Mouse (Mus musculus): ENCODE data around the gene Grxcr1.

Gene Grxcr1

GRCm38 (mm10) chr5:68031744-68032143, at the start of gene Grxcr1:
TSS of gene Grxcr1 (plus strand) at chr5:68031835.
- no peak for DNase-seq (ENCODE audit: low read depth, low spot score)

GRCm38 (mm10) chr5:67981946-67982526, 49.6 kb upstream of the Grxcr1 start:
- no peak for DNase-seq (ENCODE audit: low read depth, low spot score)

DNA sequence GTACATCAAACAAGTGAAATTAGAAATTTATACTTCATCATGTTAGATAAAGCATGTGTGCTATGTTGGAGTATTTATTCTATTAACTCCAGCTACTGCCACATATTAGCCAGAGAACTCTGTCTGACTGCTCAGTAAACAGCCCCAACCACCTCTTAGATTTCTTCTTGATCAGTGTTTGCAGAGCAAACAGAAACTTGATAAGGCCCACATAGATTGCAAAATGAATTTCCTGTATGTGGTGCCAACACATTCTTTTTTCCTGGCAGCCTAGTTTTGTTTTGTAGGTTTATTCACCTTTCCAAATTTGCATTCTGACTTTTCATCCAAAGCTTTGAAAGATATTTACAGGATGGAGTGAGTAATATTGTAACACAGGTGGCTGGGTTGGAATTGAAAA, 41.2 kb upstream of the Grxcr1 start:
- DNase-seq (ENCODE audit: low read depth, low spot score): no peak

GRCm38 (mm10) chr5:68002611-68003010, 29.0 kb upstream of the Grxcr1 start:
- no peak for DNase-seq (ENCODE audit: low read depth, low spot score)

- no peak for DNase-seq (ENCODE audit: low read depth, low spot score)
Observed at GRCm38 (mm10) chr5:68003904-68004303, 27.7 kb upstream of the Grxcr1 start.

- no peak for DNase-seq (ENCODE audit: low read depth, low spot score)
Observed at GRCm38 (mm10) chr5:68004419-68004818, 27.2 kb upstream of the Grxcr1 start.

- no peak for DNase-seq (ENCODE audit: low read depth, low spot score)
Observed at GRCm38 (mm10) chr5:68007074-68007473, 24.6 kb upstream of the Grxcr1 start.

GRCm38 (mm10) chr5:68011569-68011968, 20.1 kb upstream of the Grxcr1 start:
- DNase-seq (ENCODE audit: low read depth, low spot score): no peak

- peak; percentile 77 for DNase-seq (ENCODE audit: low read depth, low spot score)
Observed at GRCm38 (mm10) chr5:68012618-68013017, 19.0 kb upstream of the Grxcr1 start.

GRCm38 (mm10) chr5:68020870-68021269, 10.8 kb upstream of the Grxcr1 start:
- no peak for DNase-seq (ENCODE audit: low read depth, low spot score)

DNA sequence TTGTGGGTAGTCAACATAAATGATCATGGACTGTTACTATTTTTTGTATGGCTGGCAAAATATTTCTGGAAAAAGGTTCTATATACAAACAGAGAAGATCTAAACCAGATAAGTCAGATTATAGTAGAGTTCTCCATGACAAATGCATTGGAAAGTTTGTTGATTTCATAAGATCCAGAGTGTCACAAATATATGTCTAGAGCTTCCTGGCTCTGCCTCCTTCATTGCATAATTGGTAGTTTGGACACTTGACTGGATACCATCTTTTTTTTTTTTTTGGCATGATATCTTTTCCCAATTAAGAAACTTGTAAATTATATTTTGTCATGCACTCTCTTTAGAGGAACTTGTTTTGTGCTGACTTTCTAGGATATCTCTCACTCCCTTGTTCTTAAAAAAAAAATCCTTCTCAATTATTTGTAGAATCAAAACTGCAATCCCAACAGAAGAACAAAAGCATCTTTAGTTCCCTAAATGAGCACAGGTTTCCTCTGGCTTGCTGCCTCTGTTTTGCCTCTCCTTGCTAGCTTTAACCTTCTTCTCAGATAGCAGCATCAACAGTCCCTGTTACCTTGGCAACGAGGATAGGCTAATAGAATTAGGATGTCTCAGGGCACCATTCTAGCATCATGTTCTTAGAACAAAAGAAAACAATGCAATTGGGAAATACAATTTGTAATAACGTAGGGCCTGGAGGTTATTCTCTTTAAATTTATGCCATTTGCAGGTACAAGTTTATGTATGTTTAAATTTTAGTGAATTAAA, 4.8 kb upstream of the Grxcr1 start:
- DNase-seq (ENCODE audit: low read depth, low spot score): no peak

- DNase-seq (ENCODE audit: low read depth, low spot score): no peak
Observed at GRCm38 (mm10) chr5:68027474-68027873, 4.2 kb upstream of the Grxcr1 start.

DNA sequence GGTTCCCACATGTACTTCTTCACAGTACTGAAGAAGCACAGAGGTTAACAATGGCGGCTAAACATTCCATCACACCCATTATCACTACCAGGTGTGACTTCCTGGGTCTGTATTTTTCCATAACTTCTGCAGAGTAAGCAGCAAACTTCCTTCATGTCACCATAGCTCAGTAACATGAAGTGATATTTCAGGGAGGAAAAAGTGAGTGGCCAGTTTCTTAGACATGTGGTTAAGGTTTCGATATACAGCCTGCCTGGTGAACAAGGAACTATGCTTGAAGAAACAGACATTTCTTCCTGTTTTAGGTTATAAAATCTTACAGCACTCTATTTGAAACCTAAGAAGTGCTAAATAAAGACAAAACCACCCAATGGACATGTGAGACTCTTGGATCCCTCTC, 1.7 kb downstream of the Grxcr1 start:
- no peak for DNase-seq (ENCODE audit: low read depth, low spot score)

DNA sequence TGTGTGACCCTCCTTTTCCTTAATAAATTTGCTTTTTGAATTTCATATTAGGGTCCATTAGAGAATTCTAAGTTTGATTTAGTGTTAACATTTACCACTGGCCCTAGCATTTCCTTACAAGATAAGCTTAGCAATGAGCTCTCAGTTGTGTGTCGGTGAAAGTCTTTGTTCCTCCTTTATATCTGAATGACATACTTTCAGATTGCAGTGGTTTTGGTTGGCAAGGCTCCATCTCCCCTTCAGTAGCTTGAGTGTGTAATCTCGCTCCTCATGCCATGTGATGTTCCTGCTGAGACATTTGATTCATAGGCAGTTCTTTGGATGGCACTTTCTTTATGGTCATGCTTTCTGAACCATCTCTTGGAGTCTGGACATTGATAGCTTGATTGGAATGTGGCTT, 7.4 kb downstream of the Grxcr1 start:
- no peak for DNase-seq (ENCODE audit: low read depth, low spot score)

DNA sequence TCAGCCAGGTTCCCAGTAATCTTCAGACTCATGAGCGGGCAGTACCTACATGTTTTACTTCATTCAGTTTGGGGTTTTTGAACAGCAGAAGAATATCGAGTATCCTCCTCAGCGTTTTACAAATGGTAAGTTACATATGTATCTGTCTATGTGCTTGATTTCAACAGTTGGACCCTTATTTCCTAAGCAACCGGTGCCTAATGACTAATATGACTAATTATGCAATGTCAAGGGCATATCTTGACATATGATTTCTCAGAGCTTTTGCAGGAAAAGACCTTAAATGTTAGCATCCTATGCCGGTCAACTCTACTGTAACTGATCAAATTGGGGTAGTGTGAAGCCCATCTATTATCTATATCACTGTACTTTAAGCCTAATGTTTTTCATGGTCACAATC, 11.7 kb downstream of the Grxcr1 start:
- DNase-seq (ENCODE audit: low read depth, low spot score): no peak

- no peak for DNase-seq (ENCODE audit: low read depth, low spot score)
Observed at GRCm38 (mm10) chr5:68048783-68049182, 17.1 kb downstream of the Grxcr1 start.

- no peak for DNase-seq (ENCODE audit: low read depth, low spot score)
Observed at GRCm38 (mm10) chr5:68049536-68049935, 17.9 kb downstream of the Grxcr1 start.

DNA sequence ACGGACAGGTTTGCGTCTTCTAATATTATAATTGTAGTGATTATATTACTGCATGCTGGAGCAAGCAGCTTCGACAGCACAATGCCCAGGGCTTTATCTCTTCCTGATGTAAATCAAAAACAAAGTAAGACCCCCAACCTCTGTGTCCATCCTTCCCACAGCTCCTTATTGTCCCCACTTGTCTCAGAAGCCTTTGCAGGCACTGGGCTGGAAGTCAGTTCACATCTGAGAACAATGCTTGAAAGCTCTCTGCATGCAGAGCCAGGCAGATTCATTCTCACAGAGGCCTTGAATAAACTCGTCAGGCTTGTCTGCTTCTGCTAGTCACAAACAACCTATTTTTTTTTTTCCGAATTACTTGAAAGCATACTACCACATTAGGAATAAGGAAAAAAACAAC, 19.5 kb downstream of the Grxcr1 start:
- DNase-seq (ENCODE audit: low read depth, low spot score): no peak

DNA sequence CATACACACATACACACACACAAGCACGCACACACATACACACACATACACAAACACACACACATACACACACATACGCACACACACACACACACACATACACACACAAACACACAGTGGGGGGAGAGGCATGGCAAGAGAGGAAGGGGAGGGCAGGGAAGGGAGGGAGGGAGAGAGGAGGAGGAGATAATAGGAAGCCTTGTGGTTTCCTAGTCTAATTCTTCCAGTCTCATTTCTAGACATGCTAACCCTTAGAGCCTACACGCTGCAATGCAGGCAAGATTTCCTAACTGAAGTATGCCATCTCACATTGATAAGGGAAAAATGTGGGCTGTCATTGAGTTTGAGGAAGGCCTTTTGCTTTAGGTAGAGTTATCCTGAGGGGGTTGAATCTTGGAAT, 25.9 kb downstream of the Grxcr1 start:
- no peak for DNase-seq (ENCODE audit: low read depth, low spot score)

- DNase-seq (ENCODE audit: low read depth, low spot score): no peak
Observed at GRCm38 (mm10) chr5:68068694-68069093, 37.1 kb downstream of the Grxcr1 start.

- no peak for DNase-seq (ENCODE audit: low read depth, low spot score)
Observed at GRCm38 (mm10) chr5:68070308-68070707, 38.7 kb downstream of the Grxcr1 start.

- DNase-seq (ENCODE audit: low read depth, low spot score): no peak
Observed at GRCm38 (mm10) chr5:68071857-68072256, 40.2 kb downstream of the Grxcr1 start.

DNA sequence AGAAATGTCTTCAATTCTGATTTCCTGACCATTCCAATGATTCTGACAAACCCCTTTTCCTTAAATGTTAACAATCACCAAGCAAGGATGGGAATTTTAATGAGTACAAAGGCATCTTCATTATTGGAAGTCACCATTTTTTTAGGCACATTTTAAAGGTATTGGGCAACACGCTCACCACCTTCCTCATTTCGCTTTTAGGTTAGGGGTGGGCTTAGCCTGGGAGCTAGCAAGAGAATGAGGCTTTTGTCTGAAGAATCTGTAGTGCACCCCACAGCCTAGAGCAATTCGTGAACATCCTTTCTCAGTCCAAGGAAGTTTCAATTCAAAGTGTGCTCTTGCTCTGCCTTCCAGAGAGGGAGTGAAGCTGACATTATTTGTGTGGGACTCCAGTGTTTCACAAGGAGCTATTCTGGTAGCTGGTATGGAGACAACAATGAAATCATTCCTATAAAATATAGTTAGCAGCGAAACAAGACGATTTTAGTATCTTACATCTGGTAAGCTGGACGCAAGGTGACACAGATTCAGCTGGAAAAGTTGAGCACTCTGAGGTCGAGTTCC, 55.0 kb downstream of the Grxcr1 start:
- DNase-seq (ENCODE audit: low read depth, low spot score): no peak
